ENCODE assay signal across 23 mouse cellular contexts in the genomic region with DNA sequence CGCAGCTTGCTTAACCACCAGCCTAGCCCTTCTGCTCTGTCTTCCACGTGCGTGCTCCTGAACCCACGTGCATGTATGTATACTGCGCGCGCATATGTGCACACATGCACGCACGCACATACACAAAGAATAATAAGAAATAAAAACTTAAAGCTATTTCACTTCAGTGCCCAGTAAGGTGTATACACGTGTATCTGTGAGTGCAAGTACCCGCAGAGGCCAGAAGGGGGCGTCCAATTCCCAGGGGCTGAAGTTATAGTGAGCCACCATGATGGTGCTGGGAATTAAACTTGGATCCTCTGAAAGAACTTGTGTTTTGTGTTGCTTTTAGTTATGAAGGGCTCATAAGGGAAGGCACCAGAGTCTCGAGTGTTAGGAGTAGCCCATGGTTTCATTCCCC.
DNase-seq lines count a peak whose midpoint lies in the region; ATAC-seq and TF ChIP-seq lines count a peak whose summit lies in the region.
"Had no signal": no experiment of that assay in that cellular context is flagged by ENCODE, and none has a peak within 500 bp of the region (broad histone marks: within the 10 kb centered on the region; RNA-seq: fewer than 3 reads in every experiment).

No protein-coding gene starts in this region.

- no peak overlapping the region for H3K4me3 ChIP-seq in heart, adult 2 months
- H3K4me3 ChIP-seq in heart, embryonic 11.5 days (ENCODE audit: low read depth, low read length): no peak overlapping the region
- no peak overlapping the region for H3K4me3 ChIP-seq in liver, embryonic 14.5 days (ENCODE audit: insufficient read depth in 1 of 2, low read depth in 2 of 2, low read length in 2 of 2)
- no peak overlapping the region for H3K4me3 ChIP-seq in liver, embryonic 12.5 days
- H3K4me3 ChIP-seq in thymus, adult 2 months (ENCODE audit: control insufficient read depth, insufficient read depth, low read length): no peak overlapping the region
- H3K4me3 ChIP-seq: embryonic facial prominence, embryonic 10.5 days; limb, embryonic 15.5 days; midbrain, embryonic 15.5 days; stomach, embryonic 15.5 days had no signal

- ATAC-seq in heart, embryonic 11.5 days (replicated peaks; ENCODE audit: insufficient number of reproducible peaks, low FRiP score, low TSS enrichment): no peak
- ATAC-seq in liver, embryonic 14.5 days (ENCODE audit: insufficient read depth): no peak
- ATAC-seq in liver, embryonic 12.5 days: no peak
- ATAC-seq: hindbrain, embryonic 16.5 days had no signal

- no peaks in the 10 kb centered on the region for H3K9me3 ChIP-seq in heart, embryonic 11.5 days (replicated peaks; ENCODE audit: control insufficient read depth, low read length)
- H3K9me3 ChIP-seq in liver, embryonic 14.5 days (ENCODE audit: control insufficient read depth, low read length): no peaks in the 10 kb centered on the region
- no peaks in the 10 kb centered on the region for H3K9me3 ChIP-seq in liver, embryonic 12.5 days (replicated peaks)
- H3K9me3 ChIP-seq: limb, embryonic 15.5 days; midbrain, embryonic 15.5 days; stomach, embryonic 15.5 days had no signal

- WGBS in heart, adult 2 months: 90% methylated on average over 13 of the region's 13 CpGs
- WGBS in heart, embryonic 11.5 days (ENCODE audit: insufficient replicate concordance): 85% methylated on average over 13 of the region's 13 CpGs
- WGBS in liver, embryonic 14.5 days (ENCODE audit: insufficient replicate concordance): 76% methylated on average over 13 of the region's 13 CpGs
- 75% methylated on average over 13 of the region's 13 CpGs for WGBS in liver, embryonic 12.5 days (ENCODE audit: insufficient replicate concordance)
- WGBS in thymus, adult 2 months: 94% methylated on average over 13 of the region's 13 CpGs

- H3K27me3 ChIP-seq in heart, adult 2 months (ENCODE audit: control insufficient read depth, insufficient read depth, low read length): no peaks in the 10 kb centered on the region
- H3K27me3 ChIP-seq in heart, embryonic 11.5 days (ENCODE audit: control insufficient read depth, insufficient read depth, low read length): no peaks in the 10 kb centered on the region
- no peaks in the 10 kb centered on the region for H3K27me3 ChIP-seq in liver, embryonic 14.5 days (ENCODE audit: control insufficient read depth, insufficient read depth, low read length)
- no peaks in the 10 kb centered on the region for H3K27me3 ChIP-seq in liver, embryonic 12.5 days (replicated peaks)
- H3K27me3 ChIP-seq in thymus, adult 2 months (ENCODE audit: control insufficient read depth, insufficient read depth, low read length): no peaks in the 10 kb centered on the region
- H3K27me3 ChIP-seq: limb, embryonic 15.5 days; midbrain, embryonic 15.5 days; stomach, embryonic 15.5 days had no signal

- H3K27ac ChIP-seq in heart, adult 2 months: no peak overlapping the region
- H3K27ac ChIP-seq in heart, embryonic 11.5 days (ENCODE audit: low read depth, low read length): no peak overlapping the region
- H3K27ac ChIP-seq in liver, embryonic 14.5 days: no peak overlapping the region
- H3K27ac ChIP-seq in liver, embryonic 12.5 days: no peak overlapping the region
- no peak overlapping the region for H3K27ac ChIP-seq in thymus, adult 2 months (ENCODE audit: control insufficient read depth, insufficient read depth, low read length)
- H3K27ac ChIP-seq: embryonic facial prominence, embryonic 10.5 days; limb, embryonic 15.5 days; midbrain, embryonic 15.5 days; stomach, embryonic 15.5 days had no signal

- no peaks in the 10 kb centered on the region for H3K4me1 ChIP-seq in heart, adult 2 months (ENCODE audit: control insufficient read depth, insufficient read depth, low read length)
- H3K4me1 ChIP-seq in heart, embryonic 11.5 days (ENCODE audit: control insufficient read depth, insufficient read depth, low read length): no peaks in the 10 kb centered on the region
- H3K4me1 ChIP-seq in liver, embryonic 14.5 days (replicated peaks; ENCODE audit: control insufficient read depth in 2 of 2, insufficient read depth in 2 of 2, low read length in 1 of 2): no peaks in the 10 kb centered on the region
- no peaks in the 10 kb centered on the region for H3K4me1 ChIP-seq in liver, embryonic 12.5 days
- H3K4me1 ChIP-seq in thymus, adult 2 months (replicated peaks; ENCODE audit: control insufficient read depth, insufficient read depth, low read length): peaks cover 2% of the 10 kb centered on the region; the same call in 1 of the 2 replicates
- H3K4me1 ChIP-seq: embryonic facial prominence, embryonic 10.5 days; limb, embryonic 15.5 days; midbrain, embryonic 15.5 days; stomach, embryonic 15.5 days had no signal

- TF ChIP-seq EP300 in heart, adult 2 months (IDR thresholded peaks at IDR 0.05; ENCODE audit: insufficient read depth, low read depth, low read length): no peak
- TF ChIP-seq EP300 in liver, embryonic 14.5 days (IDR thresholded peaks at IDR 0.05; ENCODE audit: low read depth): no peak

- H3K79me2 ChIP-seq in heart, adult 2 months (replicated peaks; ENCODE audit: control insufficient read depth, insufficient read depth, low read length): no peaks in the 10 kb centered on the region

- TF ChIP-seq CTCF in heart, adult 2 months (IDR thresholded peaks at IDR 0.05): peak; percentile 41
- TF ChIP-seq CTCF in liver, embryonic 14.5 days (IDR thresholded peaks at IDR 0.05; ENCODE audit: low read depth): peak; percentile 36; the same call in 1 of the 2 replicates
- 0 out of 2 replicates have a peak, but pooled peaks have one; percentile 13 for TF ChIP-seq CTCF in thymus, adult 2 months (IDR thresholded peaks at IDR 0.05; ENCODE audit: borderline replicate concordance, control insufficient read depth, extremely low read depth, insufficient read depth, low read length, poor library complexity)

- no peak overlapping the region for H3K9ac ChIP-seq in heart, adult 2 months (ENCODE audit: low read depth, low read length)
- H3K9ac ChIP-seq in heart, embryonic 11.5 days (ENCODE audit: low read depth, low read length): no peak overlapping the region
- H3K9ac ChIP-seq in liver, embryonic 14.5 days (replicated peaks): no peak overlapping the region
- no peak overlapping the region for H3K9ac ChIP-seq in liver, embryonic 12.5 days
- H3K9ac ChIP-seq: limb, embryonic 15.5 days; midbrain, embryonic 15.5 days; stomach, embryonic 15.5 days had no signal

- TF ChIP-seq POLR2A in heart, adult 2 months (IDR thresholded peaks at IDR 0.05; ENCODE audit: insufficient read depth, low read depth, low read length): no peak
- no peak for TF ChIP-seq POLR2A in thymus, adult 2 months (IDR thresholded peaks at IDR 0.05; ENCODE audit: control insufficient read depth, extremely low read depth, insufficient read depth, low read length, poor library complexity)

- no peak overlapping the region for H3K4me2 ChIP-seq in heart, embryonic 11.5 days
- no peak overlapping the region for H3K4me2 ChIP-seq in liver, embryonic 14.5 days (ENCODE audit: low read depth)
- no peak overlapping the region for H3K4me2 ChIP-seq in liver, embryonic 12.5 days
- H3K4me2 ChIP-seq: limb, embryonic 15.5 days; midbrain, embryonic 15.5 days; stomach, embryonic 15.5 days had no signal

- no peaks in the 10 kb centered on the region for H3K36me3 ChIP-seq in heart, adult 2 months (ENCODE audit: control insufficient read depth, insufficient read depth, low read length)
- no peaks in the 10 kb centered on the region for H3K36me3 ChIP-seq in heart, embryonic 11.5 days (ENCODE audit: control insufficient read depth, insufficient read depth, low read length)
- no peaks in the 10 kb centered on the region for H3K36me3 ChIP-seq in liver, embryonic 14.5 days (replicated peaks; ENCODE audit: control insufficient read depth, insufficient read depth, low read depth)
- H3K36me3 ChIP-seq in liver, embryonic 12.5 days: no peaks in the 10 kb centered on the region
- H3K36me3 ChIP-seq in thymus, adult 2 months (ENCODE audit: control insufficient read depth, insufficient read depth, low read length): no peaks in the 10 kb centered on the region
- H3K36me3 ChIP-seq: embryonic facial prominence, embryonic 10.5 days; G1E; limb, embryonic 15.5 days; midbrain, embryonic 15.5 days; stomach, embryonic 15.5 days had no signal

- intact Hi-C loops in heart, adult 2 months (cut with DNase I): no loop called here

- no peak for DNase-seq in heart, adult 2 months
- no peak for DNase-seq in liver, embryonic 14.5 days (ENCODE audit: low read depth in 3 of 3, low spot score in 3 of 3)
- no peak for DNase-seq in thymus, adult 2 months
- no peak for DNase-seq in thymus, postnatal 0 days (ENCODE audit: low spot score)
- DNase-seq in testis, postnatal 14 days (ENCODE audit: low spot score): peak; percentile 17
- no peak for DNase-seq in layer of hippocampus, postnatal 10 days (ENCODE audit: low spot score in 2 of 2)
- DNase-seq: adrenal gland, adult 2 months; cerebellum, adult 9-10 months; heart, postnatal 36 days; kidney, adult 18-20 months; kidney, postnatal 36 days; layer of hippocampus, postnatal 36 days; lung, postnatal 10 days; right cerebral cortex, postnatal 25 days; thymus, postnatal 36 days had no signal
